In genomic region chr6:148937693-148938092, GRCm38 (mm10) we compare ENCODE assay signal across 23 mouse cellular contexts.
"Had no signal": no experiment of that assay in that cellular context is flagged by ENCODE, and none has a peak within 500 bp of the region (broad histone marks: within the 10 kb centered on the region; RNA-seq: fewer than 3 reads in every experiment).

No protein-coding gene starts in this region.

- H3K9me3 ChIP-seq: lung, embryonic 15.5 days; megakaryocyte, embryonic 14.5 days; midbrain, embryonic 10.5 days; midbrain, embryonic 12.5 days; neural tube, embryonic 13.5 days; neural tube, embryonic 15.5 days had no signal

- DNase-seq: liver, postnatal 0 days; lung, adult 2 months; lung, postnatal 14 days; lung, postnatal 36 days; midbrain, embryonic 14.5 days; retina, postnatal 1 day; right cerebral cortex, adult 18-20 months; right cerebral cortex, postnatal 25 days; right cerebral cortex, postnatal 4 days; spleen, adult 18-20 months; thymus, adult 2 months; thymus, postnatal 25 days; thymus, postnatal 4 days had no signal

- H3K27ac ChIP-seq: lung, embryonic 15.5 days; macrophage; midbrain, embryonic 10.5 days; midbrain, embryonic 12.5 days; neural tube, embryonic 13.5 days; neural tube, embryonic 15.5 days had no signal

- H3K4me2 ChIP-seq: lung, embryonic 15.5 days; midbrain, embryonic 12.5 days; neural tube, embryonic 13.5 days; neural tube, embryonic 15.5 days had no signal

- H3K4me1 ChIP-seq: neural tube, embryonic 15.5 days had no signal

- H3K9ac ChIP-seq: liver, postnatal 0 days; lung, embryonic 15.5 days; midbrain, embryonic 12.5 days; neural tube, embryonic 13.5 days; neural tube, embryonic 15.5 days had no signal

- H3K36me3 ChIP-seq: neural tube, embryonic 15.5 days had no signal

- H3K27me3 ChIP-seq: lung, embryonic 15.5 days; megakaryocyte, embryonic 14.5 days; midbrain, embryonic 12.5 days; neural tube, embryonic 13.5 days; neural tube, embryonic 15.5 days had no signal

- H3K4me3 ChIP-seq: lung, embryonic 15.5 days; megakaryocyte, embryonic 14.5 days; midbrain, embryonic 10.5 days; midbrain, embryonic 12.5 days; myocyte; neural tube, embryonic 13.5 days; neural tube, embryonic 15.5 days had no signal

- ATAC-seq: liver, postnatal 0 days; lung, postnatal 0 days; midbrain, embryonic 16.5 days had no signal
